Mouse (Mus musculus) embryonic stem cell, embryonic (primary cell): ENCODE measurements around the gene Ubap1.

Experiments used
- CTCF ChIA-PET, 4 experiments: fragments of 300-600 bp in 2 of 4; fragments of 350-600 bp in 2 of 4; sonication (Branson Sonifier 250); formaldehyde crosslinking; loops; one replicate each; lab custom pipeline; 2022; ENCODE audit warnings: inconsistent platforms in 2 of 4; lab: Charles Lee
- POLR2A ChIA-PET, 4 experiments: fragments of 300-600 bp in 2 of 4; fragments of 350-600 bp in 2 of 4; sonication (Branson Sonifier 250); formaldehyde crosslinking; loops; one replicate each; lab custom pipeline; 2022; ENCODE audit warnings: antibody characterized with exemption in 4 of 4, inconsistent platforms in 1 of 4; lab: Charles Lee

Ubap1 gene

DNA sequence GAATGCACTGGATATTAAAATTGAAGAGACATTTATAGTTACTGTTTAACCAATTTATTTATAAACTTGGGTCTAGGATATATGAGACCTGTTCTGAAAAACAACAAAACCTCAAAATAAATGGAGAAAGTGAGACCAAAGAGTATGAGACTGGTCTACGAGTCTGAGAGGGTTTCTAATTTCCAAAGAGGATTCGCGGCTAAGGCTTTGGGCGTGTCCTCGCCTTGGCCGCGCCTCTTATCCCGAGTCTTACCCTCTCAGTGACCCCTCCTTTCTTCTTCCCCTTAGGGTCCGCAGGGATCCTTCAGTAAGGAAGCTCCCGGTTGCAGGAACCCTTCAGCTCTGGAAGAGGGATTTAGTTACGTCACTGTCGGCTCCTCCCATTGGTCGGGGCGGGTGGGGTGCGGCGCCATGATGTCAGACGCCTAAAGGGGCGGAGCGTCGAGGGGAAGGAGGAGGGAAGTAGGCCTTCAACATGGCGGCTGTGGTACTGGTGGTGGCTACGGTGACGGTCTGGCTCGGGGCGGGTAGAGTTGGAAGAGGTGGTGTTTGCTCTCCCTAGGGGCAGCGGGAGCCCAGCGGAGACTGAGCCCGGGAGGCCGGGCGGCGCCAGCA, at the start of gene Ubap1:
TSS of gene Ubap1 (plus strand) at position 413 of the 615 bp plus-strand sequence.
- ChIA-PET CTCF (interaction anchor here in 3 of 4 experiments (0.5 to 1.3 kb wide), 15 partner anchors 10 to 361 kb away, joined by 3 to 8 read pairs (median 3); partner anchors contain the start of genes Dnaic1 (in 1 of the 3) and Fam219a (in 1 of the 3)), POLR2A (interaction anchor here (0.5 to 3.2 kb wide), 87 partner anchors 9 to 667 kb away, joined by 3 to 36 read pairs (median 5); partner anchors contain the start of genes Dcaf12 (in 3 of the 4), Ubap2 (in 3 of the 4), Aqp3 (in 1 of the 4) and Bag1 (in 1 of the 4))

- ChIA-PET POLR2A (interaction anchor here in 2 of 4 experiments (0.6 to 2.4 kb wide), 14 partner anchors 8 to 323 kb away, joined by 3 to 15 read pairs (median 3); partner anchors contain the start of gene Dcaf12 (in 1 of the 2)), CTCF (no interaction called here)
These were observed 45.1 kb upstream of the Ubap1 start for GRCm38 (mm10) chr4:41303671-41304070.

DNA sequence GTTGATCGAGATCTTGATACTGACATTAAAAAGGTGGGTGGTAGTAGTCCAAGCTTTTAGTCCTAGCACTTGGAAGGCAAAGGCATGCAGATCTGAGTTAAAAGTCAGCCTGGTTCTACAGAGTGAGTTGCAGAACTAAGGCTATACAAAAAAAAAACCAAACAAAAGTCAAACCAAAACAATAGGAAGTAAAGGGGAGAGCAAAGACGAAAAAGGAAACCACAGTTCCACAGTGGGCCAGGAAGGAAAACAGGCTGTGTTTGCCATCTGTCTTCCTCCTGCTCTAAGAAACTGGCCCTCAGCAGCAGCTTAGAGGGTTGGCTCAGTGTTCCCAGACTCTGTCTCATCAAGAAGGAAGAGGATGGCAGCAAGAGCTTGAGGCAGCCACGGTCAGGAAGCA, 44.5 kb upstream of the Ubap1 start:
- POLR2A ChIA-PET = interaction anchor here in 3 of 4 experiments (0.6 to 4.8 kb wide), 19 partner anchors 9 to 324 kb away, joined by 3 to 23 read pairs (median 3); partner anchors contain the start of genes Dcaf12 (in 2 of the 3), Ubap1 (in 1 of the 3) and Ubap2 (in 1 of the 3)
- CTCF ChIA-PET = no interaction called here

DNA sequence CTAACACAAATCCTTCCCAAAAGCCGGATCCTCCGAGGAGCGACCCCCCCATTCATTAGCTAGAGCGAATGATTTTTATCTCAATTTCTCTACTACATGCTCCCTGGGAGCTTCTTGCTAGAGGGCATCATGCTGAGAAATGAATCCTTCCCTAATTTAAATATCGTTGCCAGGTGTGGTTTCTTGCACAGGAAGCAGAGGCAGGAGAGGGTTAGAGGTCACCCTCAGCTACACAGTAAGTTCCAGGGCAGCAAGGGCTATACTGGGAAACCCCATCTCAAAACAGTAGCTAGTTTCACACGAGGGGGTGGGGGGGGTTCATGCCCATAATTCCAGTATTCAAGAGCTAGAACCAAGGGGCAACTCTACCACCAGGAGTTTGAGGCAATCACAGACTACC, 41.4 kb upstream of the Ubap1 start:
- ChIA-PET CTCF (interaction anchor here (0.6 to 1.2 kb wide), 8 partner anchors 21 to 305 kb away, joined by 3 to 5 read pairs (median 3); partner anchors contain the start of gene Nol6 (in 1 of the 4)), POLR2A (interaction anchor here in 3 of 4 experiments (0.6 to 4.8 kb wide), 23 partner anchors 10 to 385 kb away, joined by 3 to 23 read pairs (median 4); partner anchors contain the start of genes Kif24 (in 1 of the 3), Nudt2 (in 1 of the 3), Ubap1 (in 1 of the 3) and Ubap2 (in 1 of the 3))

- ChIA-PET POLR2A (interaction anchor here in 2 of 4 experiments (0.6 to 1.0 kb wide), 4 partner anchors 31 to 202 kb away, joined by 3 to 5 read pairs (median 4); no protein-coding TSS in a partner anchor), CTCF (no interaction called here)
These were observed 37.9 kb upstream of the Ubap1 start for GRCm38 (mm10) chr4:41310567-41311563.

DNA sequence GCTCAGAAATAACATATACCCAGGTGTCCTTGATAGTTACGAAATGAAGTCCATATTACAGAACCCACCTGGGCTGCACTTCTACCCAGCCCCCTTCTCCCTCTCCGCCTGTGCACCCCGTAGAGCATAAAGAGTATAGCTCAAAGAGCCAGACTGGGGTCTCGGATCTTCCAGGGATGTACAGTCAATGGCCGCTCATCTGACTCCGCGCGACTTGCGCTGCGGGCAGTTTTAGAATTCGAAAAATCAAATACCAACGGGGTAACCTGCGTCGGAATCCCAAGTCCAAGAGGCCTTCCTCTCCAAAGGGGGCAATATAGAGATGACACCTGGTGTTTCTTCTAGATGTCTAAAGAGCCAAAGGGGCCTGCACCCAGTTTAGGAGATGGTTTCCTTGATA, 35.1 kb upstream of the Ubap1 start:
- ChIA-PET CTCF (no interaction called here), POLR2A (interaction anchor here in 3 of 4 experiments (0.6 to 5.2 kb wide), 25 partner anchors 8 to 461 kb away, joined by 3 to 40 read pairs (median 8); partner anchors contain the start of genes Ubap1 (in 2 of the 3), Ubap2 (in 2 of the 3), Bag1 (in 1 of the 3) and Chmp5 (in 1 of the 3))

GRCm38 (mm10) chr4:41314141-41315129, 34.4 kb upstream of the Ubap1 start, which contains the start of gene Dcaf12:
Gene Dcaf12 (minus strand): TSS chr4:41314889.
- ChIA-PET CTCF (interaction anchor here in 1 of 4 experiments (0.5 kb wide), 1 partner anchor 386 kb away, joined by 3 read pairs; no protein-coding TSS in a partner anchor), POLR2A (interaction anchor here (0.5 to 5.2 kb wide), 67 partner anchors 9 to 592 kb away, joined by 3 to 40 read pairs (median 4); partner anchors contain the start of genes Ubap2 (in 4 of the 4), Ubap1 (in 3 of the 4), Aqp3 (in 2 of the 4) and Kif24 (in 2 of the 4))

GRCm38 (mm10) chr4:41315173-41315572, 33.6 kb upstream of the Ubap1 start:
- ChIA-PET POLR2A (interaction anchor here (0.6 to 5.2 kb wide), 58 partner anchors 10 to 593 kb away, joined by 3 to 40 read pairs (median 5); partner anchors contain the start of genes Ubap2 (in 4 of the 4), Ubap1 (in 3 of the 4), Aqp3 (in 2 of the 4) and Kif24 (in 2 of the 4)), CTCF (interaction anchor here in 1 of 4 experiments (0.7 kb wide), 1 partner anchor 80 kb away, joined by 3 read pairs; no protein-coding TSS in a partner anchor)

DNA sequence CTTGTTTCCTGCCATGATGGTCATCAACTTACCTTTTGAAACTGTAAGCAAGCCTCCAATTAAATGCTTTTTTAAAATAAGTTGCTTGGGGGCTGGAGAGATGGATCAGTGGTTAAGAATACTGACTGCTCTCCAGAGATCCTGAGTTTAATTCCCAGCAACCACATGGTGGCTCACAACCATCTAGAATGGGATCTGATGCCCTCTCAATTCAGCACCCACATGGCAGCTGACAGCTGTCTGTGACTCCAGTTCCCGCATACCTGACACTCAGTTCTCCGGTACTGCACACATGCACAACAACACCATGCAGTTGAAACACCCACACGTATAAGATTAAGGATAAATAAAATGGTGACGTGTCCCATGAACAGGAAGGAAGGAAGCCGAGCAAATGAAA, 30.5 kb upstream of the Ubap1 start:
- POLR2A ChIA-PET = interaction anchor here in 2 of 4 experiments (0.9 to 2.4 kb wide), 8 partner anchors 9 to 194 kb away, joined by 3 to 12 read pairs (median 6); partner anchors contain the start of gene Nol6 (in 1 of the 2)
- CTCF ChIA-PET = interaction anchor here in 1 of 4 experiments (0.6 kb wide), 1 partner anchor 246 kb away, joined by 8 read pairs; no protein-coding TSS in a partner anchor

- ChIA-PET POLR2A (interaction anchor here in 3 of 4 experiments (0.6 to 1.6 kb wide), 11 partner anchors 8 to 640 kb away, joined by 3 to 6 read pairs (median 3); partner anchors contain the start of genes Kif24 (in 1 of the 3), Nudt2 (in 1 of the 3) and Ubap1 (in 1 of the 3)), CTCF (interaction anchor here in 2 of 4 experiments (0.6 kb wide), 2 partner anchors 12 to 19 kb away, joined by 4 to 10 read pairs; no protein-coding TSS in a partner anchor)
These were observed 27.8 kb upstream of the Ubap1 start for GRCm38 (mm10) chr4:41320971-41321370.

GRCm38 (mm10) chr4:41326876-41327275, 21.9 kb upstream of the Ubap1 start:
- ChIA-PET CTCF (no interaction called here), POLR2A (interaction anchor here in 3 of 4 experiments (0.6 to 4.7 kb wide), 29 partner anchors 8 to 804 kb away, joined by 3 to 40 read pairs (median 3); partner anchors contain the start of genes Dcaf12 (in 3 of the 3), Ubap1 (in 3 of the 3), Aqp3 (in 1 of the 3) and B4galt1 (in 1 of the 3))

GRCm38 (mm10) chr4:41329481-41329880, 19.3 kb upstream of the Ubap1 start:
- POLR2A ChIA-PET = interaction anchor here in 3 of 4 experiments (0.7 to 4.7 kb wide), 40 partner anchors 8 to 231 kb away, joined by 3 to 27 read pairs (median 4); partner anchors contain the start of genes Dcaf12 (in 3 of the 3), Nol6 (in 2 of the 3), Ubap1 (in 2 of the 3) and Ubap2 (in 2 of the 3)

DNA sequence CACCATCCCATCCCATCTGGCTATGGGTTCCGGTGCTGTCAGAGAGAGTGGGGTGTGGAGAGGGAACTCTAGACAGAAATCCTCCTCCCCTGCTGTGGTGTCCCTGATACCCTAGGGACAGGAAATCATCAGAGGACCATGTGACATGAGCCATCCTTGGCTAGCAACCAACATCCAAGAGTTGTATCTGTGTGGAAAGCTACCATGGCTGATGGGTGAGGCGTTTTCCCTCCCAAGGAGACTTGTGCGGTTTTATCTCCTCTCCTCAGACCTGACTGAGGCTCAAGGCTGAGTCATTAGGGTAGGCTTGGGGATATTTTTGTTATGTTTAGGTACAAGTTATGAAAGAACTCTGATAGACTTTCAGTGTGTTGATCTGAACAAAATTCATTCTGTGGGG, 17.7 kb upstream of the Ubap1 start:
- CTCF ChIA-PET = interaction anchor here in 2 of 4 experiments (0.6 to 0.8 kb wide), 2 partner anchors 45 to 138 kb away, joined by 3 read pairs; no protein-coding TSS in a partner anchor

More at GRCm38 (mm10) chr4:41329481-41329880, 19.3 kb upstream of the Ubap1 start:
- CTCF ChIA-PET = interaction anchor here in 3 of 4 experiments (0.6 to 0.8 kb wide), 4 partner anchors 17 to 554 kb away, joined by 3 to 9 read pairs (median 5); no protein-coding TSS in a partner anchor

GRCm38 (mm10) chr4:41331698-41332421, 16.9 kb upstream of the Ubap1 start:
- POLR2A ChIA-PET = interaction anchor here (0.5 to 4.7 kb wide), 19 partner anchors 12 to 498 kb away, joined by 3 to 27 read pairs (median 5); partner anchors contain the start of genes Ubap1 (in 3 of the 4), Dcaf12 (in 2 of the 4) and Ubap2 (in 1 of the 4)

More for the DNA sequence above, 17.7 kb upstream of the Ubap1 start:
- POLR2A ChIA-PET = interaction anchor here (0.5 to 4.7 kb wide), 17 partner anchors 11 to 497 kb away, joined by 3 to 27 read pairs (median 5); partner anchors contain the start of genes Dcaf12 (in 2 of the 4), Ubap1 (in 2 of the 4) and Ubap2 (in 1 of the 4)

More at GRCm38 (mm10) chr4:41331698-41332421, 16.9 kb upstream of the Ubap1 start:
- CTCF ChIA-PET = interaction anchor here in 1 of 4 experiments (0.5 to 0.6 kb wide), 2 partner anchors 16 to 137 kb away, joined by 3 to 4 read pairs; no protein-coding TSS in a partner anchor
